Mouse (Mus musculus): ENCODE data around the gene Calu. TPM values are rescaled to one million over a fixed set of nuclear protein-coding genes. Genes with fewer than 3 reads are reported as not detected.

The Calu gene
- total and polyA plus RNA-seq, 3 experiments: 79.4 to 419 (median 98.0) TPM

- no peak for DNase-seq (ENCODE audit: low read depth, low spot score)
- H3K27me3 ChIP-seq (ENCODE audit: control insufficient read depth in 1 of 2, insufficient read depth in 2 of 2, low read length in 2 of 2): peaks cover 8 to 13% of the 10 kb centered on the region in 2 experiments
- TF ChIP-seq SIN3A (IDR thresholded peaks at IDR 0.05; ENCODE audit: low read length) (no peak), ZC3H11A (IDR thresholded peaks at IDR 0.05; ENCODE audit: low read depth, low read length) (no peak), UBTF (IDR thresholded peaks at IDR 0.05; ENCODE audit: borderline replicate concordance, insufficient read depth, low read depth, low read length) (no peak), TBP (IDR thresholded peaks at IDR 0.05; ENCODE audit: low read depth, low read length) (no peak), MYB (IDR thresholded peaks at IDR 0.05; ENCODE audit: low read depth, low read length) (no peak), TAL1 (IDR thresholded peaks at IDR 0.05; ENCODE audit: low read length) (no peak), EP300 (IDR thresholded peaks at IDR 0.05; ENCODE audit: low read depth in 1 of 2, low read length in 2 of 2) (no peak), USF2 (IDR thresholded peaks at IDR 0.05; ENCODE audit: borderline replicate concordance in 1 of 2, insufficient read depth in 1 of 2, low read depth in 1 of 2, low read length in 2 of 2) (no peak), MXI1 (IDR thresholded peaks at IDR 0.05; ENCODE audit: low read depth, low read length) (no peak), MAFK (IDR thresholded peaks at IDR 0.05; ENCODE audit: borderline replicate concordance, low read depth, low read length) (no peak), MEF2A (IDR thresholded peaks at IDR 0.05; ENCODE audit: extremely low read depth, insufficient replicate concordance, low read depth, low read length, poor library complexity, severe bottlenecking) (no peak)
Observed at GRCm38 (mm10) chr6:29415446-29415845, 67.6 kb downstream of the Calu start.

GRCm38 (mm10) chr6:29420596-29420995, 72.7 kb downstream of the Calu start:
- H3K27ac ChIP-seq (ENCODE audit: control insufficient read depth, low read depth, low read length): no peak overlapping the region

More at GRCm38 (mm10) chr6:29415446-29415845, 67.6 kb downstream of the Calu start:
- no peaks in the 10 kb centered on the region for H3K4me1 ChIP-seq (ENCODE audit: control insufficient read depth in 1 of 2, insufficient read depth in 2 of 2, low read length in 2 of 2)
- H3K4me3 ChIP-seq (ENCODE audit: control insufficient read depth in 1 of 2, insufficient read depth in 1 of 2, low read depth in 2 of 2, low read length in 2 of 2): no peak overlapping the region
- H3K36me3 ChIP-seq (ENCODE audit: control insufficient read depth in 1 of 2, insufficient read depth in 2 of 2, low read length in 2 of 2): no peaks in the 10 kb centered on the region
- no peak overlapping the region for H3K9ac ChIP-seq (ENCODE audit: control insufficient read depth, low read depth, low read length, poor library complexity, severe bottlenecking)
- H3K27ac ChIP-seq (ENCODE audit: control insufficient read depth, low read depth, low read length): no peak overlapping the region
- no peaks in the 10 kb centered on the region for H3K9me3 ChIP-seq (replicated peaks; ENCODE audit: insufficient read depth, low read length)
- no peaks in the 10 kb centered on the region for H3K79me2 ChIP-seq (ENCODE audit: control insufficient read depth, insufficient read depth, low read length, poor library complexity)

More at GRCm38 (mm10) chr6:29420596-29420995, 72.7 kb downstream of the Calu start:
- Histone ChIP-seq H3K27me3 (ENCODE audit: control insufficient read depth in 1 of 2, insufficient read depth in 2 of 2, low read length in 2 of 2) (peaks cover 8 to 22% of the 10 kb centered on the region in 2 experiments), H3K79me2 (ENCODE audit: control insufficient read depth, insufficient read depth, low read length, poor library complexity) (no peaks in the 10 kb centered on the region), H3K9me3 (replicated peaks; ENCODE audit: insufficient read depth, low read length) (no peaks in the 10 kb centered on the region), H3K9ac (ENCODE audit: control insufficient read depth, low read depth, low read length, poor library complexity, severe bottlenecking) (no peak overlapping the region), H3K4me3 (ENCODE audit: control insufficient read depth in 1 of 2, insufficient read depth in 1 of 2, low read depth in 2 of 2, low read length in 2 of 2) (no peak overlapping the region), H3K4me1 (ENCODE audit: control insufficient read depth in 1 of 2, insufficient read depth in 2 of 2, low read length in 2 of 2) (no peaks in the 10 kb centered on the region), H3K36me3 (ENCODE audit: control insufficient read depth in 1 of 2, insufficient read depth in 2 of 2, low read length in 2 of 2) (no peaks in the 10 kb centered on the region)
- no peak for TF ChIP-seq CHD2 (IDR thresholded peaks at IDR 0.05; ENCODE audit: low read length)
- no peak for TF ChIP-seq ELF1 (IDR thresholded peaks at IDR 0.05; ENCODE audit: low read depth, low read length)
- TF ChIP-seq USF1 (IDR thresholded peaks at IDR 0.05; ENCODE audit: low read depth, low read length): no peak
- no peak for TF ChIP-seq MYB (IDR thresholded peaks at IDR 0.05; ENCODE audit: low read depth, low read length)
- no peak for TF ChIP-seq USF2 (IDR thresholded peaks at IDR 0.05; ENCODE audit: borderline replicate concordance in 1 of 2, insufficient read depth in 1 of 2, low read depth in 1 of 2, low read length in 2 of 2)
- TF ChIP-seq CTCF (IDR thresholded peaks at IDR 0.05 in 2 of 3, conservative IDR thresholded peaks at IDR 0.05 in 1 of 3; ENCODE audit: control insufficient read depth in 1 of 3, insufficient read depth in 1 of 3, low read depth in 2 of 3, low read length in 3 of 3, poor library complexity in 1 of 3, severe bottlenecking in 1 of 3): no peak
- TF ChIP-seq POLR2AphosphoS5 (IDR thresholded peaks at IDR 0.05; ENCODE audit: borderline replicate concordance, low read depth, low read length): no peak
- no peak for TF ChIP-seq NELFE (IDR thresholded peaks at IDR 0.05; ENCODE audit: low read depth, low read length)
- no peak for TF ChIP-seq ZC3H11A (IDR thresholded peaks at IDR 0.05; ENCODE audit: low read depth, low read length)
- TF ChIP-seq MAFK (IDR thresholded peaks at IDR 0.05; ENCODE audit: borderline replicate concordance, low read depth, low read length): no peak
- no peak for TF ChIP-seq EP300 (IDR thresholded peaks at IDR 0.05; ENCODE audit: low read depth in 1 of 2, low read length in 2 of 2)
- no peak for TF ChIP-seq UBTF (IDR thresholded peaks at IDR 0.05; ENCODE audit: borderline replicate concordance, insufficient read depth, low read depth, low read length)
- no peak for TF ChIP-seq ETS1 (IDR thresholded peaks at IDR 0.05; ENCODE audit: low read depth, low read length)
- DNase-seq (ENCODE audit: low read depth, low spot score): no peak

Measured in MEL (cell line).